Mouse (Mus musculus) E14TG2a.4 (cell line): ENCODE results near the gene Aldh8a1.

Experiments
- H3K27me3 ChIP-seq: 2 replicates; pipeline ENCODE4 v1.6.1; 2014; ENCODE audit warnings: low read length, control low read depth; ENCODE audit not compliant: insufficient read depth
- H3K36me3 ChIP-seq: 2 replicates; pipeline ENCODE4 v1.6.1; 2014; ENCODE audit warnings: low read length, control low read depth; ENCODE audit not compliant: insufficient read depth
- H3K4me1 ChIP-seq: replicated peaks from 2 replicates; pipeline ENCODE4 v1.6.1; 2014; ENCODE audit warnings: low read depth, low read length, control low read depth
- H3K4me3 ChIP-seq: replicated peaks from 2 replicates; pipeline ENCODE4 v1.5.1; 2014; ENCODE audit warnings: mild to moderate bottlenecking, low read length
- H3K9me3 ChIP-seq: 2 replicates; pipeline ENCODE4 v1.6.1; 2014; ENCODE audit warnings: low read length, control low read depth
- CTCF ChIP-seq: conservative IDR thresholded peaks from 2 replicates; pipeline ENCODE4 v1.5.1; 2014; ENCODE audit warnings: low read length
- NANOG ChIP-seq: IDR thresholded peaks from 2 replicates; pipeline ENCODE4 v1.6.1; 2014; ENCODE audit warnings: borderline replicate concordance, low read length, mixed read lengths
- POU5F1 ChIP-seq: IDR thresholded peaks from 2 replicates; pipeline ENCODE4 v1.6.1; 2014; ENCODE audit warnings: low read length, borderline replicate concordance

Aldh8a1 gene

GRCm38 (mm10) chr10:21419188-21419587, 42.1 kb downstream of the Aldh8a1 start:
- Histone ChIP-seq H3K36me3 (no peaks in the 10 kb centered on the region), H3K4me1 (peaks cover 19% of the 10 kb centered on the region)
- TF ChIP-seq POU5F1 (no peak), NANOG (no peak; the same call in 1 of the 2 replicates), CTCF (no peak)

GRCm38 (mm10) chr10:21420457-21421424, 43.6 kb downstream of the Aldh8a1 start:
- H3K36me3 ChIP-seq = no peaks in the 10 kb centered on the region
- H3K4me1 ChIP-seq = peaks cover 19% of the 10 kb centered on the region
- 0 out of 2 replicates have a peak, but pooled peaks cover 2% of the 10 kb centered on the region for H3K27me3 ChIP-seq
- H3K4me3 ChIP-seq = no peak overlapping the region
- TF ChIP-seq POU5F1 = no peak
- peak; percentile 38 for TF ChIP-seq CTCF
- no peak for TF ChIP-seq NANOG
- H3K9me3 ChIP-seq = no peaks in the 10 kb centered on the region

More at GRCm38 (mm10) chr10:21419188-21419587, 42.1 kb downstream of the Aldh8a1 start:
- Histone ChIP-seq H3K27me3 (0 out of 2 replicates have a peak, but pooled peaks cover 2% of the 10 kb centered on the region), H3K9me3 (no peaks in the 10 kb centered on the region), H3K4me3 (no peak overlapping the region)

GRCm38 (mm10) chr10:21426515-21426914, 49.4 kb downstream of the Aldh8a1 start:
- H3K4me1 ChIP-seq = peaks cover 9% of the 10 kb centered on the region; the same call in 1 of the 2 replicates
- no peak for TF ChIP-seq CTCF
- no peak for TF ChIP-seq POU5F1
- TF ChIP-seq NANOG = no peak
- 0 out of 2 replicates have a peak, but pooled peaks cover 2% of the 10 kb centered on the region for H3K27me3 ChIP-seq
- no peaks in the 10 kb centered on the region for H3K9me3 ChIP-seq
- no peaks in the 10 kb centered on the region for H3K36me3 ChIP-seq
- no peak overlapping the region for H3K4me3 ChIP-seq

GRCm38 (mm10) chr10:21427996-21428395, 50.9 kb downstream of the Aldh8a1 start:
- H3K4me1 ChIP-seq = peaks cover 9% of the 10 kb centered on the region; the same call in 1 of the 2 replicates
- no peaks in the 10 kb centered on the region for H3K36me3 ChIP-seq
- H3K27me3 ChIP-seq = 0 out of 2 replicates have a peak, but pooled peaks cover 2% of the 10 kb centered on the region
- H3K9me3 ChIP-seq = no peaks in the 10 kb centered on the region
- TF ChIP-seq CTCF (no peak), POU5F1 (no peak)
- no peak overlapping the region for H3K4me3 ChIP-seq

- no peaks in the 10 kb centered on the region for H3K9me3 ChIP-seq
- peak; percentile 79 for TF ChIP-seq NANOG
- no peak for TF ChIP-seq CTCF
- no peaks in the 10 kb centered on the region for H3K4me1 ChIP-seq
- H3K4me3 ChIP-seq = no peak overlapping the region
- no peaks in the 10 kb centered on the region for H3K27me3 ChIP-seq
- H3K36me3 ChIP-seq = no peaks in the 10 kb centered on the region
These were observed 62.2 kb downstream of the Aldh8a1 start for GRCm38 (mm10) chr10:21439268-21439667.

- H3K27me3 ChIP-seq = no peaks in the 10 kb centered on the region
- H3K36me3 ChIP-seq = no peaks in the 10 kb centered on the region
- TF ChIP-seq NANOG (no peak), CTCF (no peak), POU5F1 (no peak)
- no peaks in the 10 kb centered on the region for H3K4me1 ChIP-seq
- H3K9me3 ChIP-seq = no peaks in the 10 kb centered on the region
- H3K4me3 ChIP-seq = no peak overlapping the region
These were observed 63.9 kb downstream of the Aldh8a1 start for GRCm38 (mm10) chr10:21441020-21441419.

GRCm38 (mm10) chr10:21441690-21442089, 64.6 kb downstream of the Aldh8a1 start:
- no peaks in the 10 kb centered on the region for H3K27me3 ChIP-seq
- H3K9me3 ChIP-seq = no peaks in the 10 kb centered on the region
- H3K4me1 ChIP-seq = no peaks in the 10 kb centered on the region
- H3K4me3 ChIP-seq = no peak overlapping the region
- TF ChIP-seq CTCF = no peak
- no peak for TF ChIP-seq POU5F1
- TF ChIP-seq NANOG = no peak
- no peaks in the 10 kb centered on the region for H3K36me3 ChIP-seq

- Histone ChIP-seq H3K36me3 (no peaks in the 10 kb centered on the region), H3K9me3 (no peaks in the 10 kb centered on the region), H3K4me3 (no peak overlapping the region), H3K4me1 (no peaks in the 10 kb centered on the region), H3K27me3 (no peaks in the 10 kb centered on the region)
- no peak for TF ChIP-seq POU5F1
- no peak for TF ChIP-seq NANOG
These were observed 66.7 kb downstream of the Aldh8a1 start for GRCm38 (mm10) chr10:21443646-21444324.
